Mouse (Mus musculus) heart, embryonic 13.5 days (tissue): ENCODE measurements around the gene Selenoo. TPM values are rescaled to one million over a fixed set of nuclear protein-coding genes. Genes with fewer than 3 reads are reported as not detected.

ENCODE experiments used
- ATAC-seq: fragments of 200-750 bp; cut with Nextera tagmentation; 2 replicates; pipeline ENCODE4 v1.8.0; 2017; ENCODE audit warnings: moderate TSS enrichment; ENCODE audit not compliant: insufficient number of reproducible peaks, low FRiP score, low TSS enrichment; ENCODE audit errors: extremely low read depth
- H3K27ac ChIP-seq: fragments of 300-500 bp; sonication (generic); replicated peaks from 2 replicates; pipeline ENCODE4 v1.5.1; 2015; ENCODE audit warnings: moderate library complexity, mild to moderate bottlenecking, inconsistent platforms
- H3K27me3 ChIP-seq: fragments of 300-500 bp; sonication (generic); replicated peaks from 2 replicates; pipeline ENCODE4 v1.6.1; 2015; ENCODE audit warnings: mild to moderate bottlenecking, inconsistent platforms
- H3K36me3 ChIP-seq: fragments of 300-500 bp; sonication (generic); 2 replicates; pipeline ENCODE4 v1.6.1; 2015; ENCODE audit warnings: mild to moderate bottlenecking, inconsistent platforms
- H3K4me1 ChIP-seq: fragments of 300-500 bp; sonication (generic); 2 replicates; pipeline ENCODE4 v1.6.1; 2015; ENCODE audit warnings: inconsistent platforms
- H3K4me2 ChIP-seq: fragments of 300-500 bp; sonication (generic); 2 replicates; pipeline ENCODE4 v1.6.1; 2015; ENCODE audit warnings: inconsistent platforms, mild to moderate bottlenecking, moderate library complexity
- H3K4me3 ChIP-seq: fragments of 300-500 bp; sonication (generic); 2 replicates; pipeline ENCODE4 v1.5.1; 2015; ENCODE audit warnings: moderate library complexity, mild to moderate bottlenecking, inconsistent platforms
- H3K9ac ChIP-seq: fragments of 300-500 bp; sonication (generic); 2 replicates; pipeline ENCODE4 v1.6.1; 2015; ENCODE audit warnings: inconsistent platforms, mild to moderate bottlenecking, moderate library complexity
- H3K9me3 ChIP-seq: fragments of 300-500 bp; sonication (generic); 2 replicates; pipeline ENCODE4 v1.6.1; 2016; ENCODE audit warnings: inconsistent platforms
- WGBS: fragments of 180-500 bp; shearing (Covaris S2); methylation state at CpG from one replicate; pipeline ENCODE4 v1.1.7; 2015; ENCODE audit warnings: mixed read lengths; 5-methylcytosine and 5-hydroxymethylcytosine counted together
- polyA plus RNA-seq: library from polyadenylated mRNA; unstranded; fragments of >200 nt; fragmentation: Nextera tagmentation; extraction: Ambion mirVana; gene quantifications from 2 replicates; pipeline ENCODE4 v1.2.1, GENCODE M21; 2015

The Selenoo gene
- polyA plus RNA-seq, 1 experiment from 2014 or later = 10.8 TPM

DNA sequence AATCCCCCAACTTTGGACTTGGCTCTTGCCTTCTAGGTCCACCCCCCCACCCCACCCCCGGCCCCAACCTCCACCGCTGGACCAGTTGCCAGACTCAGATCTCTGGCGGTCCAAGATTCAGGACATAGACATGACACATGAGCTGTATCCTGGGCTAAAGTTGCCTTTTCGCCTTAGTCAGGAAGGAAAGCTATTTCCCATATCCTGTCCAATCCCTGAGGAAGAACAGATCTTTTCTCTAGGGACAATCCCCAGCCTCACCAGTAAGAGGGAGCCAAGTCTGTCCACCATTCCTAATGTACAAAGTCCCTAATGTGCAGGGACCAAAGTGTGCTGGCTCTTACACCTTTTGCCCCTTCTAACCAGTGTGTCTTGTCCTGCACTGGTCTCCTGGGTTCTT, 53.0 kb downstream of the Selenoo start:
- H3K27me3 ChIP-seq = peaks cover 85% of the 10 kb centered on the region

DNA sequence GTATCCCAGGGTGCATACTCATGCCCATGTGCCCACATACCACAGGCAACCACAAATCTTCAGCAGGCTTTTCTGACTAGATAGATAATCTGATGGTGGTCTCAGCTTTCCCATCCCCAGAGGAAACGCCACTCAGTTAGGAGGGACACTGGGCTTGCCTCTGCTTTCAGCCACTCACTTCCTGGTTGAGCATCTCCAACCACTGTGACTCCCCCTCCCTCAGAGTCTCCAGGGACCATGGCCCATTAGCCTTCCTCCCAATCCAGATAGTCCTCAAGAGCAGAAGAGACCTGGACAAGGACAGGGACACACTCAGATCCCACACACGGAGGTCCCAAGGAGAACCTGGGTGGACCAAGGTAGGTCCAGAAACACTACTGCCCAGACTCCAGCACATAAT, 54.2 kb downstream of the Selenoo start:
- Histone ChIP-seq H3K27me3 (peaks cover 97% of the 10 kb centered on the region), H3K9ac (no peak overlapping the region), H3K4me3 (no peak overlapping the region), H3K36me3 (no peaks in the 10 kb centered on the region), H3K27ac (no peak overlapping the region), H3K4me1 (peaks cover 36% of the 10 kb centered on the region), H3K9me3 (no peaks in the 10 kb centered on the region), H3K4me2 (no peak overlapping the region)
- no peak for ATAC-seq
- WGBS = 50% methylated on average over 2 of the region's 2 CpGs

More for the DNA sequence above, 53.0 kb downstream of the Selenoo start:
- H3K4me3 ChIP-seq = no peak overlapping the region
- no peak for ATAC-seq
- 41% methylated on average over 4 of the region's 4 CpGs for WGBS
- H3K36me3 ChIP-seq = no peaks in the 10 kb centered on the region
- H3K9me3 ChIP-seq = no peaks in the 10 kb centered on the region
- H3K27ac ChIP-seq = no peak overlapping the region
- no peak overlapping the region for H3K4me2 ChIP-seq
- no peak overlapping the region for H3K9ac ChIP-seq
- H3K4me1 ChIP-seq = peaks cover 44% of the 10 kb centered on the region

GRCm38 (mm10) chr15:89144965-89145364, 56.1 kb downstream of the Selenoo start:
- peaks cover 100% of the 10 kb centered on the region for H3K27me3 ChIP-seq
- 76% methylated on average over 11 of the region's 11 CpGs for WGBS
- H3K4me2 ChIP-seq = no peak overlapping the region
- no peak overlapping the region for H3K4me3 ChIP-seq
- H3K4me1 ChIP-seq = peaks cover 45% of the 10 kb centered on the region
- H3K36me3 ChIP-seq = no peaks in the 10 kb centered on the region
- H3K27ac ChIP-seq = no peak overlapping the region
- H3K9me3 ChIP-seq = no peaks in the 10 kb centered on the region
- no peak for ATAC-seq
- H3K9ac ChIP-seq = no peak overlapping the region

DNA sequence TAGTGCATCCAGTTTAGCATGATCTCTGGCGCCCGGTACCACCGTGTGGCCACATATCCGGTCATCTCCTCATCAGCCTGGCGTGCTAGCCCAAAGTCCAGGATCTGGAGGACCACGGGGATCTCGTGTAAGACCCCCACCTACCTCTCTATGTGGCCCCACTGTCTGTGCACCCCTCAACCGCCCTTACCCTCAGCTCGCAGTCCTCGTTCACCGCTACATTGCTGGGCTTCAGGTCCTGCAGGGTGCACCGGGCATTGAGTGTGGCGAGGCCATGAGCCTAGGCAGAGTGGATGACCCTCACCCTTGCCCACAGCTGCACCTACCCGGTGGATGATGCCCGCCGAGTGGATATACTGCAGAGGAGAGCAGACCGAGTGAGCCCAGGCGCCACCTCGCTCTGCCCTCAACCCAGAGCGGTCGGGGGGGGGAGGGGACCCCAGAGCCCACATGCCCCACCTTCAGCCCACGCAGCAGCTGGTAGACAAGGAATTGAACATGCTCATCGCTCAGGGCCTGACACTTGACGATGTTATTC, 57.0 kb downstream of the Selenoo start:
- peaks cover 41% of the 10 kb centered on the region for H3K4me1 ChIP-seq

DNA sequence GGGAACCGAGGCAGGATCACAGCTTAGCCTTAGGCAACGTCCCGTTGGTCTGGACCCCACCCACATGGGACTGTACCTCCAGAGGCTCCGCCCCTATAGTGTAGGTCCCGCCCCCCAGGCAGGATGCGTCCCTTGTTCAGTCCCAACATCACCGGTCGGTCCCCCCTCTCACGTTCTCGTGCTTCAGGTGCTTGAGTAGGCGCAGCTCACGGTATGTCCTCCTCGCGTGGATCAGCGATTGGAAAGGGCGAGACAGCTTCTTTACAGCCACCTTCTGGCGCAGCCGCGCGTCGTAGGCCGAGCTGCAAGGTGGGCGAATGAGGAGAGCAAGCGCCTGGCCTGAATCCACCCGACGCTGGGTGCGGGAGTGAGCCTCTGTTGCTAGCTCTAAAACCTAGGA, 57.7 kb downstream of the Selenoo start:
- Histone ChIP-seq H3K4me2 (peak overlapping the region; percentile 67), H3K9me3 (no peaks in the 10 kb centered on the region), H3K36me3 (no peaks in the 10 kb centered on the region), H3K27ac (no peak overlapping the region), H3K4me3 (peak overlapping the region; percentile 39), H3K9ac (peak overlapping the region; percentile 38), H3K27me3 (peaks cover 93% of the 10 kb centered on the region), H3K4me1 (peaks cover 34% of the 10 kb centered on the region)
- ATAC-seq = no peak
- 2% methylated on average over 27 of the region's 27 CpGs for WGBS

More for the DNA sequence above, 57.0 kb downstream of the Selenoo start:
- Histone ChIP-seq H3K27me3 (peaks cover 98% of the 10 kb centered on the region), H3K4me2 (peak overlapping the region; percentile 67), H3K4me3 (peak overlapping the region; percentile 39; the same call in 1 of the 2 replicates), H3K27ac (no peak overlapping the region), H3K36me3 (no peaks in the 10 kb centered on the region), H3K9me3 (no peaks in the 10 kb centered on the region), H3K9ac (no peak overlapping the region)
- ATAC-seq = no peak
- 57% methylated on average over 24 of the region's 24 CpGs for WGBS

GRCm38 (mm10) chr15:89147024-89147423, 58.1 kb downstream of the Selenoo start:
- Histone ChIP-seq H3K9ac (peak overlapping the region; percentile 38), H3K4me3 (peak overlapping the region; percentile 39), H3K9me3 (no peaks in the 10 kb centered on the region), H3K27ac (no peak overlapping the region), H3K4me2 (peak overlapping the region; percentile 67), H3K4me1 (peaks cover 33% of the 10 kb centered on the region), H3K27me3 (peaks cover 88% of the 10 kb centered on the region), H3K36me3 (no peaks in the 10 kb centered on the region)
- WGBS = 10% methylated on average over 16 of the region's 16 CpGs
- no peak for ATAC-seq

- 23% methylated on average over 10 of the region's 10 CpGs for WGBS
- H3K4me1 ChIP-seq = peaks cover 33% of the 10 kb centered on the region
- no peaks in the 10 kb centered on the region for H3K9me3 ChIP-seq
- H3K36me3 ChIP-seq = no peaks in the 10 kb centered on the region
- H3K4me3 ChIP-seq = peak overlapping the region; percentile 39
- no peak overlapping the region for H3K9ac ChIP-seq
- no peak overlapping the region for H3K27ac ChIP-seq
- ATAC-seq = no peak
- peak overlapping the region; percentile 67 for H3K4me2 ChIP-seq
- peaks cover 84% of the 10 kb centered on the region for H3K27me3 ChIP-seq
These were observed 58.6 kb downstream of the Selenoo start for GRCm38 (mm10) chr15:89147456-89147855.

DNA sequence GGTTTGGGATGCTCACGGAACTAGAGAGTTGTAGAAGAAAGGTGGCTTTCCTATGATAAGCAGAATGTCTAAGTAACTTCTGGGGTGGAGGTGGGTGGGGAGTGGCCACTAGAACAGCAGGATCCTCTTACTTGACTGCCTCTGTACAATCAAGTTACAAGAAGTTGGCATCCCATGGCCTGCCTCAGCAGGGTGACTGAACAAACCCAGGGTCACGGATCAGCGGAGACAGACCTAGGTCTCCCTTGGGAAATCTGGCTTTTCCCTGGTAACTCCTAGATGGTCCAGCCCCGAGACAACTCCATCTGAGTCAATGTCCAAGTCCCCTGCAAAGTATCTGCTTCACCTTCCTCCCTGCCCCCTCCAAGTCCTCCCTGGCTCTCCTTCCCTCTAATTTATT, 59.0 kb downstream of the Selenoo start:
- H3K27ac ChIP-seq = no peak overlapping the region
- ATAC-seq = no peak
- H3K27me3 ChIP-seq = peaks cover 79% of the 10 kb centered on the region
- H3K9me3 ChIP-seq = no peaks in the 10 kb centered on the region
- peak overlapping the region; percentile 83; the same call in 1 of the 2 replicates for H3K4me2 ChIP-seq
- no peaks in the 10 kb centered on the region for H3K36me3 ChIP-seq
- H3K4me1 ChIP-seq = peaks cover 33% of the 10 kb centered on the region
- 45% methylated on average over 4 of the region's 4 CpGs for WGBS
- no peak overlapping the region for H3K9ac ChIP-seq
- H3K4me3 ChIP-seq = peak overlapping the region; percentile 69; the same call in 1 of the 2 replicates

DNA sequence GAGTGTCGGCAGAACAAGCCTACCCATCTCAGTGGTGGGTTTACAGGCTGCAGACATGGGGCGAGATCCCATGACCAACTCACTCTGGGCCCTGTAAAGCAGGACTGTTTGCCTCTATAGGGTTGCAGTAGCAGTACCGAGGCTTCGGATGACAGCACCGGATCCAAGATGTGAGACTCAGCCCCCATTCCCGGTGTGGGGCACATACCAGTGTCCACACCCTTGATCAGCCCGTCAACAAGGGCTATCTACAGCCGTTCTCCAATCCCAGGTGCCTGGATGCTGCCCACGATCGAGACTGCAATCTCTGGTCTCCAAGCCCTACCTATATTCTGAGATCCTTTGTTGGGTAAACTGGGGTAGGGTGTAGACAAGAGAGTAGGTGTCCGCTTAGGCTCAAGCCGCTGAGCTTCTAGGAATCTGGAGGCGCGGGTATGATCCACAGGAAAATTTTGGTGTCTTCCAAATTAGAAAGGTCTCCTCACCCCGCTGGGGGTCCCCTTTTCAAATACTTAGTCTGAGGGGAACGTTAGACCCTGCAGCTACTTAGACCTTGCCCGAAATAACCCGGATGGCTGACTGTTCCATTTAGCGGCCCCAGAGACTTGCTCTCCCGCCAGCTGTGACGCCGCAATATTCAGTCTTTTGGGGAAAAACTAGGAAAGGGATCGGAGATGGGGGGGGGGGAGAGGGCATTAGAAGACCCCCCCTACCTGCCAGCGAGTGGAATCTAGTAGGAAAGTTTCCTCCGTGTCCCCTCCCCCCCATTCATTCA, 59.8 kb downstream of the Selenoo start:
- peaks cover 33% of the 10 kb centered on the region for H3K4me1 ChIP-seq
- 7% methylated on average over 25 of the region's 25 CpGs for WGBS
- H3K36me3 ChIP-seq = peaks cover 5% of the 10 kb centered on the region
- H3K9me3 ChIP-seq = no peaks in the 10 kb centered on the region
- H3K4me3 ChIP-seq = peak overlapping the region; percentile 69
- no peak overlapping the region; the same call in 1 of the 2 replicates for H3K27ac ChIP-seq
- no peak for ATAC-seq
- peak overlapping the region; percentile 83 for H3K4me2 ChIP-seq
- peak overlapping the region; percentile 83 for H3K9ac ChIP-seq
- peaks cover 71% of the 10 kb centered on the region for H3K27me3 ChIP-seq

- peaks cover 33% of the 10 kb centered on the region for H3K4me1 ChIP-seq
- H3K36me3 ChIP-seq = peaks cover 13% of the 10 kb centered on the region
- peak within 1 kb of the TSS; percentile 83 for H3K9ac ChIP-seq
- H3K27ac ChIP-seq = no peak within 1 kb of the TSS; the same call in 1 of the 2 replicates
- no peaks in the 10 kb centered on the region for H3K9me3 ChIP-seq
- 1% methylated on average over 61 of the region's 61 CpGs for WGBS
- H3K27me3 ChIP-seq = peaks cover 64% of the 10 kb centered on the region
- ATAC-seq = 0 out of 2 replicates have a peak, but pooled peaks have one; percentile 21
- peak within 1 kb of the TSS; percentile 83 for H3K4me2 ChIP-seq
- peak within 1 kb of the TSS; percentile 69 for H3K4me3 ChIP-seq
These were observed 60.6 kb downstream of the Selenoo start, which contains the start of gene Mapk11 for GRCm38 (mm10) chr15:89149271-89150040. Gene Mapk11 (minus strand): TSS chr15:89149628.
